Mouse (Mus musculus): ENCODE data around the gene Thsd1. TPM values are rescaled to one million over a fixed set of nuclear protein-coding genes. Genes with fewer than 3 reads are reported as not detected.

Thsd1 gene
- polyA plus RNA-seq, 1 experiment from 2014 or later: 9.9 TPM

DNA sequence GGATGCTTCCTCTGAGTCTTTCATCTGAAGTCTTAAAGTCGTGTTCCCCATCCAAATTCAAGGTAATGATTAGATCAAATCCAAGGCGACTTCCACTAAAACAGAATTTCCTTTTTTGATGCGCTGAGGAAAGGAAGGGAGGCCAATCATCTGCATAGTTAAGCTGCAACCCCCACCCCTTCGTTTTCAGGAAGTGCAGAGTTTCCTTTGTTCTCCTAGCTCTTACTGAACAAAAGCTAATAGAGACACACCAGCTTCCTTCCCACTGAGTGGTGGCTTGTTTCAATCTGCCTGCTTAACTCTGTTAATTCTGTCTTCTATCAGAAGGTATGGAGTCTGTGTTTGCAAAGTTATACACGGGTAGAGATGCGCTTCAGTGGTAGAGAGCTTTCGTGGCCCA, 1.5 kb downstream of the Thsd1 start:
- H3K27ac ChIP-seq (replicated peaks): 0 out of 2 replicates have a peak overlapping the region, but pooled peaks have one; percentile 9
- H3K9me3 ChIP-seq (replicated peaks): no peaks in the 10 kb centered on the region
- peaks cover 19% of the 10 kb centered on the region for H3K4me1 ChIP-seq
- DNase-seq (ENCODE audit: low spot score): no peak
- 0 out of 2 replicates have a peak, but pooled peaks cover under 1% of the 10 kb centered on the region for H3K36me3 ChIP-seq
- peaks cover 32% of the 10 kb centered on the region for H3K27me3 ChIP-seq (ENCODE audit: low read depth, poor library complexity, severe bottlenecking)
- no peak overlapping the region for H3K4me3 ChIP-seq
- WGBS: 33% methylated on average over 7 of the region's 7 CpGs

- no peaks in the 10 kb centered on the region for H3K36me3 ChIP-seq
- H3K4me1 ChIP-seq: no peaks in the 10 kb centered on the region
- H3K27me3 ChIP-seq (ENCODE audit: low read depth, poor library complexity, severe bottlenecking): no peaks in the 10 kb centered on the region
- WGBS: 92% methylated on average over 9 of the region's 9 CpGs
- H3K27ac ChIP-seq (replicated peaks): no peak overlapping the region
- H3K9me3 ChIP-seq (replicated peaks): no peaks in the 10 kb centered on the region
- no peak for DNase-seq (ENCODE audit: low spot score)
- no peak overlapping the region for H3K4me3 ChIP-seq
Observed at GRCm38 (mm10) chr8:22242986-22243385, 15.9 kb downstream of the Thsd1 start.

DNA sequence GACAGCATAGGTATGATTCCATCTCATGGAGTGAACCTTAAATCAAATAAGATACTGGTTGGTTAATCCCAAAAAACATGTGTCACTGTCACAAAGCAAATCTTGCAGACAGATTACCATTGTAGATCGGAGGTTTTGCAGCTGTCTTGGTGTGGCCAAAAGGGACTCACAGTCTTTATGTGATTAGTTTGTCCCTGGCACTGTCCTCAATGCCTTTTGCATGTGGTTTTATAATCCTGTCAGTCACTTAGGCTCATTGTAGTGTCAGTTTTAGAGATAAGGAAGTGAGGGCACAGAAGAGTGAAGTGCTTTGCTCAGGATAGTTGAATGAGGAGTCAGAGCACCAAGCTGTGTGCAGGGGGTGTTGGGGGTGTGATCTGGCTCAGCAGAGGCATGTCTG, 18.6 kb downstream of the Thsd1 start:
- Histone ChIP-seq H3K4me3 (no peak overlapping the region), H3K36me3 (no peaks in the 10 kb centered on the region), H3K27ac (replicated peaks) (no peak overlapping the region), H3K4me1 (no peaks in the 10 kb centered on the region), H3K9me3 (replicated peaks) (no peaks in the 10 kb centered on the region), H3K27me3 (ENCODE audit: low read depth, poor library complexity, severe bottlenecking) (no peaks in the 10 kb centered on the region)
- no peak for DNase-seq (ENCODE audit: low spot score)
- 89% methylated on average over 1 of the region's 1 CpGs for WGBS

DNA sequence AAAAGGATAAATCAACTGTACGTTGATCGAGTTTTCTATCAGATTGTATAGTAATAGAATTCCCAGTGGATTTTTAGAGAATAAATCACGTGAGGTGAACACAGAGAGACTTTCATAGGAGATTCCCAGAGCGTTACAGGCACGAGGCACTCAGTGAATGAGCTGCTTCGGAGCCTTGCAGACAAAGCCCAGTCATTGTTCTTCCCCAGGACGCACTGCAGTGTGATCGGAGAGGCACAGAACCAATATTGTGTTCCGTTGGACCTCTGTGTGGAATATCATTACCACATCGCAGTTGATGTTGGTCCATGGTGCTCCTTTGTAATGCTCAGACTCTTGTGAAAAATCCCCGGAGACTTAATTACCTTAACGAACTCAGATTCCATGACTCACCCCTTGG, 20.8 kb downstream of the Thsd1 start:
- DNase-seq (ENCODE audit: low spot score): no peak
- WGBS: 82% methylated on average over 12 of the region's 12 CpGs

DNA sequence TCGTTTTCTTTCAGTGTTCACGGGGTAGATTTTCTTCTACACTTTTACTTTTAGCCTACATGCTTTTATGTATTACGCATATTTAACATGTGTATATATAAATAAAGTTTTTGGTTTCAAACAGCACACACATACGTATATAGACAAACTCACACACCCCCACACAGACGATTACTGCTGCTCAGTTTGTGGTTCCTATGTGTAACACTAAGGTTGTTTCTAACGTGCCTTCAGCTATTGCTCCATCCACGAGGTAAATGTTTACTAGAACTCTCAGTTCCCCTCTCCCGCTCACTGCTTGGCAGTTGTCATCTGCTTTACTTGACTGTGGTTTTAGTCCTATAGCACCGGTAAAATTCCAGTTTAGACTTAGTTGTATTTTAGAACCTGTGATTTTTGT, 22.0 kb downstream of the Thsd1 start:
- Histone ChIP-seq H3K4me3 (no peak overlapping the region), H3K36me3 (no peaks in the 10 kb centered on the region), H3K9me3 (replicated peaks) (peaks cover 2% of the 10 kb centered on the region; the same call in 1 of the 2 replicates), H3K27ac (replicated peaks) (no peak overlapping the region), H3K4me1 (no peaks in the 10 kb centered on the region), H3K27me3 (ENCODE audit: low read depth, poor library complexity, severe bottlenecking) (no peaks in the 10 kb centered on the region)
- no peak for DNase-seq (ENCODE audit: low spot score)
- WGBS: 86% methylated on average over 9 of the region's 9 CpGs

More for the DNA sequence above, 20.8 kb downstream of the Thsd1 start:
- no peaks in the 10 kb centered on the region for H3K9me3 ChIP-seq (replicated peaks)
- no peak overlapping the region for H3K27ac ChIP-seq (replicated peaks)
- no peaks in the 10 kb centered on the region for H3K4me1 ChIP-seq
- no peak overlapping the region for H3K4me3 ChIP-seq
- no peaks in the 10 kb centered on the region for H3K36me3 ChIP-seq
- H3K27me3 ChIP-seq (ENCODE audit: low read depth, poor library complexity, severe bottlenecking): no peaks in the 10 kb centered on the region

DNA sequence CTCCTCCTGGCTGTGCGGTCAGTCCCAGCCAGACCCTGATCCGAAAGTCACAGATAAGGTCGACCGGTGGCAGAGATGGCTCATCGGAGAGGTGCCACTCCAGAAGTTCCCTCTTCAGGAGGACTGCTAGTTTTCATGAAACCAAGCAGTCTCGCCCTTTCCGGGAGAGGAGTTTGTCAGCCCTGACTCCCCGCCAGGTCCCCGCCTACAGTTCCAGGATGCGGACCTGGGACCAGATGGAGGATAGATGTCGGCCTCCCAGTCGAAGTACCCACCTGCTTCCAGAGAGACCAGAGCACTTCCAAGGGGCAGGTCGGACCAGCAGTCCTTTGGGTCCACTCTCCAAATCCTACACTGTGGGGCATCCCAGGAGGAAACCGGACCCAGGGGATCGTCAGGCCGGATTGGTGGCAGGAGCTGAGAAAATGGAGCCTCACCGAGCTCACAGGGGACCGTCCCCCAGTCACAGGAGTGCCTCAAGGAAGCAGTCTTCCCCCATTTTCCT, 31.9 kb downstream of the Thsd1 start:
- DNase-seq (ENCODE audit: low spot score): no peak
- Histone ChIP-seq H3K4me3 (no peak overlapping the region), H3K4me1 (peaks cover 14% of the 10 kb centered on the region; the same call in 1 of the 2 replicates), H3K9me3 (replicated peaks) (peaks cover 9% of the 10 kb centered on the region; the same call in 1 of the 2 replicates), H3K27me3 (ENCODE audit: low read depth, poor library complexity, severe bottlenecking) (no peaks in the 10 kb centered on the region), H3K36me3 (peaks cover 11% of the 10 kb centered on the region), H3K27ac (replicated peaks) (no peak overlapping the region)
- WGBS: 85% methylated on average over 18 of the region's 18 CpGs

- DNase-seq (ENCODE audit: low spot score): no peak
- Histone ChIP-seq H3K4me1 (peaks cover 14% of the 10 kb centered on the region; the same call in 1 of the 2 replicates), H3K27me3 (ENCODE audit: low read depth, poor library complexity, severe bottlenecking) (no peaks in the 10 kb centered on the region), H3K36me3 (peaks cover 11% of the 10 kb centered on the region), H3K27ac (replicated peaks) (no peak overlapping the region), H3K4me3 (no peak overlapping the region), H3K9me3 (replicated peaks) (peaks cover 6% of the 10 kb centered on the region; the same call in 1 of the 2 replicates)
- 73% methylated on average over 12 of the region's 12 CpGs for WGBS
Observed at GRCm38 (mm10) chr8:22259531-22259930, 32.4 kb downstream of the Thsd1 start.

DNA sequence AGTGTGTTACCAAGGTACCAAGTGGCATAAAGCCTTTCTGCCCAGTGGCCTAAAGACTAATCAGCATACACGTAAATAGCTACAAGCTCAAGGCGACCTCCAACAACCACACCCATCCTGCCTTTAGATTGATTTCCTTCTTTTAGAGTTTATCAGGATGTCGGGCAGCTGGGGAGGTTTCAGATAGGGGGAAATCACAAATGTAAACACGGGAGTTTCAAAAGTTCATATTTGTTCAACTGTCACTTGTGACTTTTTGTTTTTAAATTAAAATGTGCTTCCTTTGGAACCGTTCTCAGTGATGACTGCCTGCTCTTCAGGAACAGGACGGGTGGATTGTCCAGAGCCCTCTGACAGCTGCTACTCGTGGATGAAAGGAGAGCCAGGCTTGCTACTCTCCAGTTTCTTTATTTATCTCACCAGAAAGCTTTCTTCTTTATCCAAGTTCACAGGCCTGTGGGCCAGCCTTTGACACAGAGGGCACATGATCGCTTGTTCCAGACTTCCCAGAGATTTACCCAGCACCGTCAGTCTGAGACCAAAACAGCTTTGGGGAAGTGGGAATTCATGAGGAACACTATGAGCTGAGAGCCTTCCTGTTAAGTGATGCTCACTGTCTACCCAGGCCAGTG, 33.1 kb downstream of the Thsd1 start:
- no peak overlapping the region for H3K4me3 ChIP-seq
- peaks cover 14% of the 10 kb centered on the region; the same call in 1 of the 2 replicates for H3K4me1 ChIP-seq
- no peaks in the 10 kb centered on the region for H3K27me3 ChIP-seq (ENCODE audit: low read depth, poor library complexity, severe bottlenecking)
- no peak for DNase-seq (ENCODE audit: low spot score)
- 59% methylated on average over 9 of the region's 9 CpGs for WGBS
- H3K9me3 ChIP-seq (replicated peaks): 0 out of 2 replicates have a peak, but pooled peaks cover 6% of the 10 kb centered on the region
- H3K36me3 ChIP-seq: peaks cover 11% of the 10 kb centered on the region
- no peak overlapping the region for H3K27ac ChIP-seq (replicated peaks)

GRCm38 (mm10) chr8:22262267-22262666, 35.2 kb downstream of the Thsd1 start:
- H3K27me3 ChIP-seq (ENCODE audit: low read depth, poor library complexity, severe bottlenecking): no peaks in the 10 kb centered on the region
- 0 out of 2 replicates have a peak, but pooled peaks cover 6% of the 10 kb centered on the region for H3K9me3 ChIP-seq (replicated peaks)
- peaks cover 11% of the 10 kb centered on the region for H3K36me3 ChIP-seq
- H3K4me3 ChIP-seq: no peak overlapping the region
- DNase-seq (ENCODE audit: low spot score): no peak
- peaks cover 14% of the 10 kb centered on the region; the same call in 1 of the 2 replicates for H3K4me1 ChIP-seq
- H3K27ac ChIP-seq (replicated peaks): no peak overlapping the region
- WGBS: 89% methylated on average over 3 of the region's 3 CpGs

GRCm38 (mm10) chr8:22264292-22264691, 37.2 kb downstream of the Thsd1 start:
- H3K9me3 ChIP-seq (replicated peaks): no peaks in the 10 kb centered on the region
- H3K27ac ChIP-seq (replicated peaks): no peak overlapping the region
- peaks cover 12% of the 10 kb centered on the region; the same call in 1 of the 2 replicates for H3K4me1 ChIP-seq
- H3K27me3 ChIP-seq (ENCODE audit: low read depth, poor library complexity, severe bottlenecking): no peaks in the 10 kb centered on the region
- no peak overlapping the region for H3K4me3 ChIP-seq
- no peaks in the 10 kb centered on the region for H3K36me3 ChIP-seq
- WGBS: 75% methylated on average over 6 of the region's 6 CpGs
- no peak for DNase-seq (ENCODE audit: low spot score)

DNA sequence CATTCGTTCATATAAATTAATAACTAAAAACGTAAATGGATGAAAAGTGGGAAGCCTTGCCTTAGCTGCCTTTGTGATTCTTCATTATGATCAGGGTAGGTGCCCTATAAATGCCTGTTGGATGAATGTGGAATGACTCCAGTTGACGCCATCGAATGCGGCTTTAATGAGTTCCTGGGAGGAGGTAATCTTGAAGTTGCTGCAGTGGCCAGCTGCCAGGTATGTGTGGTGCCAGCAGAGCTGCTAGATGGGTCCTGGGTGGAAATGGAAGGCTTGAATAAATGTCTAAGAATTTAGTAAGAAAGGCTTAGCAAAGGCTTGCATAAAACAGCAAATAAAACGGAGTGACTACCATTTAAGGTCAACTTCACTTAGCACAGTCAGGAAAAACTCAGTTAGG, 37.7 kb downstream of the Thsd1 start:
- Histone ChIP-seq H3K4me3 (no peak overlapping the region), H3K4me1 (peaks cover 8% of the 10 kb centered on the region; the same call in 1 of the 2 replicates), H3K9me3 (replicated peaks) (no peaks in the 10 kb centered on the region), H3K27ac (replicated peaks) (no peak overlapping the region), H3K27me3 (ENCODE audit: low read depth, poor library complexity, severe bottlenecking) (no peaks in the 10 kb centered on the region), H3K36me3 (no peaks in the 10 kb centered on the region)
- WGBS: 87% methylated on average over 6 of the region's 6 CpGs
- no peak for DNase-seq (ENCODE audit: low spot score)

GRCm38 (mm10) chr8:22265194-22265593, 38.1 kb downstream of the Thsd1 start:
- Histone ChIP-seq H3K36me3 (no peaks in the 10 kb centered on the region), H3K4me3 (no peak overlapping the region), H3K4me1 (peaks cover 4% of the 10 kb centered on the region; the same call in 1 of the 2 replicates), H3K9me3 (replicated peaks) (no peaks in the 10 kb centered on the region), H3K27me3 (ENCODE audit: low read depth, poor library complexity, severe bottlenecking) (no peaks in the 10 kb centered on the region), H3K27ac (replicated peaks) (no peak overlapping the region)
- no peak for DNase-seq (ENCODE audit: low spot score)
- 94% methylated on average over 1 of the region's 1 CpGs for WGBS

DNA sequence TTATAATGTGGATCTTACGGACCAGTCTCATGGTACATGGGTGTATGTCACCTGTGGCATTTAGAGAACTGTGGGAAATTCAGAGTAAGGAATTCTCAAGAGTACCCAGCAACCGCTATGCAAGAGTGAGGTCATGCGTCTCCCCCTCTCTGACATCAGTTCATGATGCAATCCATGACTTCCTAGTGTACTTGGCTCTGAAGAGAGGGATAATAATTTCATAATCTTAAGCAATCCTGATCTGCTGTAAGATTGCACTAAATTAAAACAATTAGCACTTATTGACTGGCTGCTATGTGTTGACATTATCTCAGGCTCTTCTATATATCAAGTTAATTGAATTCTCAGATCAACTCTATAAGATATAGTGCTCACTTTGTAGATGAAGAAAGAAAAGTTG, 39.7 kb downstream of the Thsd1 start:
- no peak for DNase-seq (ENCODE audit: low spot score)

More for the DNA sequence above, 39.7 kb downstream of the Thsd1 start:
- no peaks in the 10 kb centered on the region for H3K4me1 ChIP-seq
- no peak overlapping the region for H3K4me3 ChIP-seq
- no peaks in the 10 kb centered on the region for H3K9me3 ChIP-seq (replicated peaks)
- H3K27me3 ChIP-seq (ENCODE audit: low read depth, poor library complexity, severe bottlenecking): no peaks in the 10 kb centered on the region
- no peak overlapping the region for H3K27ac ChIP-seq (replicated peaks)
- H3K36me3 ChIP-seq: no peaks in the 10 kb centered on the region
- WGBS: 93% methylated on average over 3 of the region's 3 CpGs
